Mouse (Mus musculus) CH12.LX (cell line): ENCODE results near the gene Nppc. TPM values are rescaled to one million over a fixed set of nuclear protein-coding genes. Genes with fewer than 3 reads are reported as not detected.

Experiments
- DNase-seq: peaks from one replicate; pipeline ENCODE4 v3.0.0-alpha.2; 2013; ENCODE audit errors: extremely low read depth
- H3K27ac ChIP-seq: 2 replicates; pipeline ENCODE4 v1.5.1; 2012; ENCODE audit warnings: low read depth, mild to moderate bottlenecking, control low read depth, moderate library complexity; ENCODE audit not compliant: insufficient read depth
- H3K27me3 ChIP-seq: replicated peaks from 2 replicates; pipeline ENCODE3; 2012; ENCODE audit warnings: inconsistent platforms
- H3K36me3 ChIP-seq, 2 experiments: replicated peaks in 1 of 2; 2 replicates each; pipeline versions ENCODE3 to v1.6.1; 2012; ENCODE audit warnings: inconsistent platforms in 1 of 2, low read length in 1 of 2, mild to moderate bottlenecking in 1 of 2, mixed read lengths in 1 of 2, moderate library complexity in 1 of 2; ENCODE audit not compliant: control insufficient read depth in 1 of 2, insufficient read depth in 1 of 2
- H3K4me1 ChIP-seq, 2 experiments: 2 replicates each; pipeline ENCODE4 v1.6.1; 2012; ENCODE audit warnings: inconsistent platforms in 1 of 2, moderate library complexity in 1 of 2; ENCODE audit not compliant: insufficient read depth in 2 of 2, control insufficient read depth in 1 of 2
- H3K4me2 ChIP-seq: 2 replicates; pipeline ENCODE4 v1.6.1; 2012; ENCODE audit warnings: low read depth, mild to moderate bottlenecking, control low read depth; ENCODE audit not compliant: poor library complexity, insufficient read depth, severe bottlenecking
- H3K4me3 ChIP-seq, 3 experiments: fragments of 150-350 bp in 1 of 3; sonication (generic) in 1 of 3; replicated peaks in 1 of 3; 2 replicates each; pipeline versions ENCODE3 to v1.5.1; 2011 to 2012; ENCODE audit warnings: low read depth in 2 of 3, low read length in 2 of 3, mild to moderate bottlenecking in 2 of 3, moderate library complexity in 2 of 3, control low read depth in 1 of 3, improper control_type of control experiment in 1 of 3, inconsistent platforms in 1 of 3, mixed read lengths in 1 of 3; ENCODE audit not compliant: poor library complexity in 1 of 3
- H3K79me2 ChIP-seq: replicated peaks from 2 replicates; pipeline ENCODE4 v1.6.1; 2012; ENCODE audit warnings: mild to moderate bottlenecking, moderate library complexity; ENCODE audit not compliant: control insufficient read depth, poor library complexity, insufficient read depth, severe bottlenecking; ENCODE audit errors: extremely low read depth
- H3K9ac ChIP-seq: 2 replicates; pipeline ENCODE4 v1.6.1; 2012; ENCODE audit warnings: low read depth, mild to moderate bottlenecking, control low read depth, moderate library complexity; ENCODE audit not compliant: insufficient read depth
- H3K9me3 ChIP-seq: replicated peaks from 2 replicates; pipeline ENCODE3; 2012; ENCODE audit warnings: low read length, inconsistent platforms, mixed read lengths
- CHD2 ChIP-seq: IDR thresholded peaks from 2 replicates; pipeline ENCODE4 v1.6.1; 2011; ENCODE audit warnings: low read length, improper control_type of control experiment
- E2F4 ChIP-seq: IDR thresholded peaks from 2 replicates; pipeline ENCODE4 v1.6.1; 2011; ENCODE audit warnings: low read depth, low read length, improper control_type of control experiment; ENCODE audit not compliant: insufficient replicate concordance
- ETS1 ChIP-seq: conservative IDR thresholded peaks from 2 replicates; pipeline ENCODE4 v1.6.1; 2012; ENCODE audit warnings: low read depth, mild to moderate bottlenecking, inconsistent platforms, low read length, improper control_type of control experiment, moderate library complexity
- IRF4 ChIP-seq: IDR thresholded peaks from 2 replicates; pipeline ENCODE4 v1.6.1; 2014; ENCODE audit warnings: low read depth, mild to moderate bottlenecking, inconsistent platforms, low read length, improper control_type of control experiment
- JUND ChIP-seq: conservative IDR thresholded peaks from 2 replicates; pipeline ENCODE4 v1.6.1; 2011; ENCODE audit warnings: low read depth, low read length, improper control_type of control experiment
- MAFK ChIP-seq: IDR thresholded peaks from 2 replicates; pipeline ENCODE4 v1.6.1; 2011; ENCODE audit warnings: low read length, improper control_type of control experiment; ENCODE audit not compliant: insufficient replicate concordance
- MAZ ChIP-seq: IDR thresholded peaks from 2 replicates; pipeline ENCODE4 v1.6.1; 2012; ENCODE audit warnings: low read depth, mild to moderate bottlenecking, inconsistent platforms, low read length, improper control_type of control experiment, moderate library complexity
- MEF2A ChIP-seq: IDR thresholded peaks from 2 replicates; pipeline ENCODE4 v1.6.1; 2014; ENCODE audit warnings: low read depth, mild to moderate bottlenecking, inconsistent platforms, low read length, improper control_type of control experiment, borderline replicate concordance
- NELFE ChIP-seq: IDR thresholded peaks from 2 replicates; pipeline ENCODE4 v1.6.1; 2011; ENCODE audit warnings: low read depth, low read length, improper control_type of control experiment
- PAX5 ChIP-seq: IDR thresholded peaks from 2 replicates; pipeline ENCODE4 v1.6.1; 2012; ENCODE audit warnings: low read length, inconsistent platforms, mixed read lengths
- POLR2A ChIP-seq: IDR thresholded peaks from 2 replicates; pipeline ENCODE4 v1.6.1; 2011; ENCODE audit warnings: low read depth, mild to moderate bottlenecking, improper control_type of control experiment, low read length
- RAD21 ChIP-seq: IDR thresholded peaks from 2 replicates; pipeline ENCODE4 v1.6.1; 2011; ENCODE audit warnings: low read depth, mild to moderate bottlenecking, low read length, improper control_type of control experiment, moderate library complexity
- SIN3A ChIP-seq: IDR thresholded peaks from 2 replicates; pipeline ENCODE4 v1.6.1; 2012; ENCODE audit warnings: low read length, improper control_type of control experiment, inconsistent platforms
- SMC3 ChIP-seq: IDR thresholded peaks from 2 replicates; pipeline ENCODE4 v1.6.1; 2011; ENCODE audit warnings: low read depth, low read length, improper control_type of control experiment
- TCF12 ChIP-seq: IDR thresholded peaks from 2 replicates; pipeline ENCODE4 v1.6.1; 2014; ENCODE audit warnings: low read depth, mild to moderate bottlenecking, inconsistent platforms, low read length, improper control_type of control experiment
- USF1 ChIP-seq: IDR thresholded peaks from 2 replicates; pipeline ENCODE4 v1.6.1; 2014; ENCODE audit warnings: low read depth, mild to moderate bottlenecking, inconsistent platforms, low read length, improper control_type of control experiment
- USF2 ChIP-seq: conservative IDR thresholded peaks from 2 replicates; pipeline ENCODE4 v1.6.1; 2011; ENCODE audit warnings: low read depth, low read length, improper control_type of control experiment
- ZMIZ1 ChIP-seq: IDR thresholded peaks from 2 replicates; pipeline ENCODE4 v1.6.1; 2012; ENCODE audit warnings: low read depth, mild to moderate bottlenecking, inconsistent platforms, low read length, improper control_type of control experiment
- ZNF384 ChIP-seq: IDR thresholded peaks from 2 replicates; pipeline ENCODE4 v1.6.1; 2012; ENCODE audit warnings: low read depth, low read length, improper control_type of control experiment, inconsistent platforms
- dilution Hi-C: fragments of 300-500 bp; cut with MboI; formaldehyde crosslinking; loops from 2 replicates; pipeline ENCODE4 v1.14.3; 2020; ENCODE audit warnings: low sequenced_read_pairs; ENCODE audit not compliant: extremely low pct_unique_long_range_greater_than_20kb, extremely low pct_ligation_motif_present
- in situ Hi-C: fragments of 300-500 bp; cut with MboI; formaldehyde crosslinking; loops from 3 replicates; pipeline ENCODE4 v1.14.3; 2019; ENCODE audit warnings: low sequenced_read_pairs, low pct_ligation_motif_present, low pct_unique_long_range_greater_than_20kb, mixed read lengths
- polyA plus RNA-seq: library from polyadenylated mRNA; unstranded; fragments of >175 nt; gene quantifications from 2 replicates; pipeline ENCODE4 v1.2.1, GENCODE M21; 2012; ENCODE audit warnings: low read depth; ENCODE audit not compliant: insufficient read length
- total RNA-seq, 2 experiments: library from RNA; depleted of rRNA; stranded (reverse); fragments of 300-350 nt in 1 of 2; fragments of >200 nt in 1 of 2; gene quantifications; 2 replicates each; pipeline ENCODE4 v1.2.3; 2012 to 2014

The Nppc gene
- total and polyA plus RNA-seq, 3 experiments = 0.13 TPM; not detected in 2

GRCm38 (mm10) chr1:86632732-86633380 lies 37.5 kb downstream of the Nppc start:
- in situ Hi-C loops (no loop called here), dilution Hi-C loops (no loop called here)
- TF ChIP-seq ZMIZ1 (no peak), NELFE (no peak), PAX5 (no peak), RAD21 (no peak), POLR2A (no peak)
- H3K36me3 ChIP-seq = no peaks in the 10 kb centered on the region
- H3K27ac ChIP-seq = no peak overlapping the region
- no peak for DNase-seq
- no peak overlapping the region for H3K9ac ChIP-seq
- peaks cover 0 to 13% of the 10 kb centered on the region in 2 experiments; a peak in 2 of 4 replicates for H3K4me1 ChIP-seq
- no peaks in the 10 kb centered on the region for H3K79me2 ChIP-seq
- no peaks in the 10 kb centered on the region for H3K27me3 ChIP-seq
- H3K4me3 ChIP-seq = no peak overlapping the region
- H3K4me2 ChIP-seq = no peak overlapping the region
- H3K9me3 ChIP-seq = no peaks in the 10 kb centered on the region

DNA sequence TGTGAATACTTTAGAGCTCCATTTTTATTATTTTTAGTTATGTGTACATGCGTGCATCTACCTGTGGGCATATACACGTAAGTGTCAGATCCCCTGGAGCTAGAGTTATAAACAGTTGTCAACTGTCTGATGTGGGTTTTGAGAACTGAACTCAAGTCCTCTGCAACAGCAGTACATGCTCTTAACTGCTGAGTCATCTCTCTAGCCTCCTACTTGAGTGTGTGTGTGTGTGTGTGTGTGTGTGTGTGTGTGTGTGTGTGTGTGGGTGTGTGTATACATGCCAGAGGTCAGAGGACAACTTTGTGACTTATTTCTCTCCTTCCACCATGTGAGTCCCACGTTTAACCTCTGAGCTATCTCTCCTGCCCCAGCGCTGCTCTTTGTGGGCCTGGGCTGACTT lies 39.8 kb downstream of the Nppc start:
- Histone ChIP-seq H3K9me3 (no peaks in the 10 kb centered on the region), H3K36me3 (no peaks in the 10 kb centered on the region), H3K9ac (no peak overlapping the region), H3K27ac (no peak overlapping the region), H3K4me1 (peaks cover 7 to 25% of the 10 kb centered on the region in 2 experiments), H3K27me3 (no peaks in the 10 kb centered on the region), H3K4me3 (no peak overlapping the region), H3K79me2 (no peaks in the 10 kb centered on the region), H3K4me2 (no peak overlapping the region)
- DNase-seq = no peak
- in situ Hi-C loops (no loop called here), dilution Hi-C loops (no loop called here)
- TF ChIP-seq ETS1 (no peak), MAFK (peak; percentile 54; the same call in 1 of the 2 replicates)

- Histone ChIP-seq H3K36me3 (no peaks in the 10 kb centered on the region), H3K4me3 (no peak overlapping the region), H3K4me1 (peaks cover 7 to 25% of the 10 kb centered on the region in 2 experiments), H3K9ac (no peak overlapping the region), H3K9me3 (no peaks in the 10 kb centered on the region), H3K27ac (no peak overlapping the region), H3K27me3 (no peaks in the 10 kb centered on the region), H3K79me2 (no peaks in the 10 kb centered on the region), H3K4me2 (no peak overlapping the region)
- dilution Hi-C loops = no loop called here
- TF ChIP-seq CHD2 = no peak
- TF ChIP-seq MEF2A = no peak
- TF ChIP-seq SMC3 = no peak
- no peak for TF ChIP-seq USF1
- TF ChIP-seq E2F4 = no peak
- TF ChIP-seq IRF4 = no peak
- TF ChIP-seq NELFE = no peak
- TF ChIP-seq JUND = no peak
- TF ChIP-seq ETS1 = no peak
- no peak for TF ChIP-seq TCF12
- no peak for TF ChIP-seq USF2
- no peak for TF ChIP-seq SIN3A
- no peak for TF ChIP-seq ZNF384
- no peak for TF ChIP-seq MAZ
- in situ Hi-C loops = no loop called here
- DNase-seq = no peak
Observed at GRCm38 (mm10) chr1:86629936-86630335, 40.4 kb downstream of the Nppc start.
